Mouse (Mus musculus) MEL (cell line): ENCODE data around the gene Cx3cr1. TPM values are rescaled to one million over a fixed set of nuclear protein-coding genes. Genes with fewer than 3 reads are reported as not detected.

Experiments
- DNase-seq: peaks from one replicate; pipeline ENCODE4 v3.0.0; 2011; ENCODE audit warnings: low read depth, low spot score
- H3K27ac ChIP-seq: 2 replicates; pipeline ENCODE4 v1.5.1; 2012; ENCODE audit warnings: low read depth, mild to moderate bottlenecking, control low read depth, low read length, moderate library complexity; ENCODE audit not compliant: control insufficient read depth
- H3K27me3 ChIP-seq, 2 experiments: fragments of 150-350 bp in 1 of 2; sonication (generic) in 1 of 2; 2 replicates each; pipeline ENCODE4 v1.6.1; 2012; ENCODE audit warnings: low read length in 2 of 2, mild to moderate bottlenecking in 2 of 2, improper control_type of control experiment in 1 of 2, moderate library complexity in 1 of 2; ENCODE audit not compliant: insufficient read depth in 2 of 2, control insufficient read depth in 1 of 2
- H3K36me3 ChIP-seq, 2 experiments: 2 replicates each; pipeline ENCODE4 v1.6.1; 2012 to 2014; ENCODE audit warnings: low read length in 2 of 2, improper control_type of control experiment in 1 of 2, inconsistent platforms in 1 of 2, mild to moderate bottlenecking in 1 of 2; ENCODE audit not compliant: insufficient read depth in 2 of 2, control insufficient read depth in 1 of 2
- H3K4me1 ChIP-seq, 2 experiments: fragments of 150-350 bp in 1 of 2; sonication (generic) in 1 of 2; 2 replicates each; pipeline ENCODE4 v1.6.1; 2012; ENCODE audit warnings: low read length in 2 of 2, improper control_type of control experiment in 1 of 2, mild to moderate bottlenecking in 1 of 2; ENCODE audit not compliant: insufficient read depth in 2 of 2, control insufficient read depth in 1 of 2
- H3K4me3 ChIP-seq, 2 experiments: fragments of 150-350 bp in 1 of 2; sonication (generic) in 1 of 2; 2 replicates each; pipeline ENCODE4 v1.5.1; 2012; ENCODE audit warnings: low read depth in 2 of 2, low read length in 2 of 2, mild to moderate bottlenecking in 2 of 2, moderate library complexity in 2 of 2, control low read depth in 1 of 2, improper control_type of control experiment in 1 of 2; ENCODE audit not compliant: control insufficient read depth in 1 of 2, insufficient read depth in 1 of 2
- H3K79me2 ChIP-seq: 2 replicates; pipeline ENCODE4 v1.6.1; 2012; ENCODE audit warnings: mild to moderate bottlenecking, low read length, moderate library complexity; ENCODE audit not compliant: control insufficient read depth, poor library complexity, insufficient read depth
- H3K9ac ChIP-seq: 2 replicates; pipeline ENCODE4 v1.6.1; 2012; ENCODE audit warnings: low read depth, mild to moderate bottlenecking, control low read depth, low read length, moderate library complexity; ENCODE audit not compliant: control insufficient read depth, poor library complexity, severe bottlenecking
- H3K9me3 ChIP-seq: fragments of 150-350 bp; sonication (generic); replicated peaks from 2 replicates; pipeline ENCODE4 v1.6.1; 2012; ENCODE audit warnings: mild to moderate bottlenecking, low read length, improper control_type of control experiment, moderate library complexity; ENCODE audit not compliant: insufficient read depth
- BHLHE40 ChIP-seq: IDR thresholded peaks from 2 replicates; pipeline ENCODE4 v1.6.1; 2012; ENCODE audit warnings: low read depth, mild to moderate bottlenecking, inconsistent platforms, low read length, improper control_type of control experiment, borderline replicate concordance
- CTCF ChIP-seq, 3 experiments: IDR thresholded peaks in 2 of 3; conservative IDR thresholded peaks in 1 of 3; 2 replicates each; pipeline ENCODE4 v1.5.1; 2011 to 2012; ENCODE audit warnings: low read length in 3 of 3, low read depth in 2 of 3, mild to moderate bottlenecking in 2 of 3, improper control_type of control experiment in 1 of 3, inconsistent platforms in 1 of 3, mixed read lengths in 1 of 3, moderate library complexity in 1 of 3; ENCODE audit not compliant: control insufficient read depth in 1 of 3, insufficient read depth in 1 of 3, poor library complexity in 1 of 3, severe bottlenecking in 1 of 3
- E2F4 ChIP-seq: IDR thresholded peaks from 2 replicates; pipeline ENCODE4 v1.6.1; 2011; ENCODE audit warnings: low read depth, low read length, improper control_type of control experiment, borderline replicate concordance
- EP300 ChIP-seq, 2 experiments: IDR thresholded peaks; 2 replicates each; pipeline ENCODE4 v1.6.1; 2011; ENCODE audit warnings: improper control_type of control experiment in 2 of 2, low read length in 2 of 2, low read depth in 1 of 2, mild to moderate bottlenecking in 1 of 2
- ETS1 ChIP-seq: IDR thresholded peaks from 2 replicates; pipeline ENCODE4 v1.6.1; 2012; ENCODE audit warnings: low read depth, mild to moderate bottlenecking, inconsistent platforms, low read length, improper control_type of control experiment, moderate library complexity
- HCFC1 ChIP-seq: IDR thresholded peaks from 2 replicates; pipeline ENCODE4 v1.6.1; 2012; ENCODE audit warnings: low read depth, mild to moderate bottlenecking, inconsistent platforms, low read length, improper control_type of control experiment, moderate library complexity
- MAFK ChIP-seq: IDR thresholded peaks from 2 replicates; pipeline ENCODE4 v1.6.1; 2011; ENCODE audit warnings: low read depth, mild to moderate bottlenecking, low read length, improper control_type of control experiment, borderline replicate concordance
- MAX ChIP-seq: IDR thresholded peaks from 2 replicates; pipeline ENCODE4 v1.6.1; 2011; ENCODE audit warnings: low read length, improper control_type of control experiment
- MYC ChIP-seq: IDR thresholded peaks from 2 replicates; pipeline ENCODE4 v1.6.1; 2011; ENCODE audit warnings: low read depth, mild to moderate bottlenecking, low read length, improper control_type of control experiment, moderate library complexity
- POLR2AphosphoS2 ChIP-seq: IDR thresholded peaks from 2 replicates; pipeline ENCODE4 v1.6.1; 2011; ENCODE audit warnings: low read length, improper control_type of control experiment
- POLR2AphosphoS5 ChIP-seq: IDR thresholded peaks from 2 replicates; pipeline ENCODE4 v1.6.1; 2012; ENCODE audit warnings: low read depth, borderline replicate concordance, mild to moderate bottlenecking, inconsistent platforms, low read length, moderate library complexity, mixed read lengths
- RAD21 ChIP-seq: IDR thresholded peaks from 2 replicates; pipeline ENCODE4 v1.6.1; 2011; ENCODE audit warnings: mild to moderate bottlenecking, low read depth, low read length, improper control_type of control experiment
- SIN3A ChIP-seq: IDR thresholded peaks from 2 replicates; pipeline ENCODE4 v1.6.1; 2012; ENCODE audit warnings: low read length, improper control_type of control experiment, inconsistent platforms
- SMC3 ChIP-seq: IDR thresholded peaks from 2 replicates; pipeline ENCODE4 v1.6.1; 2011; ENCODE audit warnings: low read depth, low read length, improper control_type of control experiment
- TBP ChIP-seq: IDR thresholded peaks from 2 replicates; pipeline ENCODE4 v1.8.0; 2011; ENCODE audit warnings: low read depth, low read length, improper control_type of control experiment
- TCF12 ChIP-seq: IDR thresholded peaks from 2 replicates; pipeline ENCODE4 v1.6.1; 2014; ENCODE audit warnings: low read depth, mild to moderate bottlenecking, inconsistent platforms, low read length, improper control_type of control experiment, moderate library complexity
- USF2 ChIP-seq, 2 experiments: IDR thresholded peaks; 2 replicates each; pipeline ENCODE4 v1.6.1; 2011 to 2012; ENCODE audit warnings: improper control_type of control experiment in 2 of 2, low read length in 2 of 2, borderline replicate concordance in 1 of 2, inconsistent platforms in 1 of 2, low read depth in 1 of 2, mild to moderate bottlenecking in 1 of 2; ENCODE audit not compliant: insufficient read depth in 1 of 2
- ZC3H11A ChIP-seq: IDR thresholded peaks from 2 replicates; pipeline ENCODE4 v1.6.1; 2012; ENCODE audit warnings: low read depth, mild to moderate bottlenecking, inconsistent platforms, low read length, improper control_type of control experiment
- ZKSCAN1 ChIP-seq: IDR thresholded peaks from 2 replicates; pipeline ENCODE4 v1.6.1; 2012; ENCODE audit warnings: low read depth, mild to moderate bottlenecking, inconsistent platforms, low read length, improper control_type of control experiment, moderate library complexity
- ZMIZ1 ChIP-seq: IDR thresholded peaks from 2 replicates; pipeline ENCODE4 v1.6.1; 2012; ENCODE audit warnings: low read depth, mild to moderate bottlenecking, inconsistent platforms, low read length, improper control_type of control experiment, moderate library complexity
- ZNF384 ChIP-seq: IDR thresholded peaks from 2 replicates; pipeline ENCODE4 v1.6.1; 2012; ENCODE audit warnings: low read depth, mild to moderate bottlenecking, inconsistent platforms, low read length, improper control_type of control experiment
- polyA plus RNA-seq, 2 experiments: library from polyadenylated mRNA; stranded (reverse) in 1 of 2; unstranded in 1 of 2; fragments of >175 nt in 1 of 2; fragments of >200 nt in 1 of 2; gene quantifications; 2 replicates each; pipeline versions ENCODE4 v1.2.1 to v1.2.4; 2012; ENCODE audit warnings: low replicate concordance in 2 of 2, low read depth in 1 of 2; ENCODE audit not compliant: insufficient read length in 2 of 2, insufficient read depth in 1 of 2, missing spikeins in 1 of 2
- total RNA-seq: library from RNA; depleted of rRNA; stranded (reverse); fragments of 300-350 nt; gene quantifications from 2 replicates; pipeline ENCODE4 v1.2.3, GENCODE M21; 2012

Gene Cx3cr1
- total and polyA plus RNA-seq, 3 experiments, result not detected

DNA sequence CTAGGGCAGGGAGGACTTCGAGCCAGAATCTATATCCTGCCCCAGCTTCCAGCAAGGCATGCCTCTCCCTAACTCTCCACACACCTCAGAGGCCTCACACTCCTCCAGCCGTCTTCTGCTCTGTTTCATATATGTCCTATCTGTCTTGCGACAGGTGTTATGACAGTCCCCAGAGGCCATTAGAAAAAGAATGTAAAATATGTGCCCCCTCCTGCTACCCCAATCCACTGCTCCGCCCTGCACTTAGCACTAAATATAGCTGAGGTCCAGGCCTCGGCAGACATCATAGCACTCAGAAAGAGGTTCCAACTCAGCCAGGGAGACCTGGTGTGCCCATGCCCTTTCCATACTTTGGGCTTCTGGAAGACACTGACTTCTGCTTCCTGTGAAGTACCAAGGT is 48.5 kb downstream of the Cx3cr1 start:
- Histone ChIP-seq H3K4me1 (no peaks in the 10 kb centered on the region), H3K27ac (no peak overlapping the region), H3K79me2 (no peaks in the 10 kb centered on the region), H3K9ac (no peak overlapping the region), H3K36me3 (no peaks in the 10 kb centered on the region), H3K4me3 (no peak overlapping the region), H3K9me3 (no peaks in the 10 kb centered on the region), H3K27me3 (no peaks in the 10 kb centered on the region; a peak in 2 of 4 replicates)
- no peak for DNase-seq
- TF ChIP-seq BHLHE40, result no peak
- no peak for TF ChIP-seq SIN3A
- TF ChIP-seq EP300 (IDR thresholded peaks at IDR 0.05; ENCODE audit: low read depth in 1 of 2, low read length in 2 of 2), result no peak
- TF ChIP-seq HCFC1, result no peak
- TF ChIP-seq USF2 (IDR thresholded peaks at IDR 0.05; ENCODE audit: borderline replicate concordance in 1 of 2, insufficient read depth in 1 of 2, low read depth in 1 of 2, low read length in 2 of 2), result no peak
- TF ChIP-seq ZNF384, result no peak
- no peak for TF ChIP-seq ETS1
- TF ChIP-seq SMC3, result no peak
- no peak for TF ChIP-seq MAX
- TF ChIP-seq ZMIZ1, result no peak
- no peak for TF ChIP-seq TBP
- no peak for TF ChIP-seq RAD21
- TF ChIP-seq MAFK, result no peak
- no peak for TF ChIP-seq TCF12
- TF ChIP-seq ZKSCAN1, result no peak
- no peak for TF ChIP-seq E2F4

DNA sequence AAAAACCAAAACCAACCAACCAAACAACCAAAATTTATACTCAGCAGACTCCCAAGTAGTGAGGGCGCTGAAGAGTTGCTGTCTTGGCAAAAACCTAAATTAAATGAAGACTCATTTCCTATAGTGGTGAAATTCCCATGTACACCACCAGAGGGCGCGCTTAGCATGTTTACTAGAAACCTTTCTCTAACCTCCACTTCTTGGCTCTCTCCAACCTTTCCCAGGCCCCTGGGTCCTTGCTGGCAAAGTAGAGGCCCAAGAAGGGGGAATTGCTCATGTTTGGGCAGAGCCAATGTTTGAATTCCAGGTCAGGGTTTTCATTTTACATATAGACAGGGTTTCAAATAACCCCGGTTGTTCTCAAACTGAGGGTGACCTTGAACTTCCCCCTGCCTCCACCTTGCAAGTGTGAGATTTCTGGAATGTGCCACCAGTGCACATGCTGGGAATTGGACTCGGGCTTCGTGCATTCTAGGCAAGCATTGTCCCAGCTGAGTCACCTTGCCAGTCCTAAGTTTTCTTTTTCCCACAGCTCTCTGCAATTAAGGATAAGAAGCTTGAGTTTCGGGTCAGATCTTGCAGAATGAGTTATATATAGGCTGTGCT is 49.3 kb downstream of the Cx3cr1 start:
- H3K9me3 ChIP-seq, result no peaks in the 10 kb centered on the region
- TF ChIP-seq MYC (no peak), RAD21 (peak; percentile 78), POLR2AphosphoS2 (no peak), CTCF (IDR thresholded peaks at IDR 0.05 in 2 of 3, conservative IDR thresholded peaks at IDR 0.05 in 1 of 3; ENCODE audit: control insufficient read depth in 1 of 3, insufficient read depth in 1 of 3, low read depth in 2 of 3, low read length in 3 of 3, poor library complexity in 1 of 3, severe bottlenecking in 1 of 3) (peak; percentile 45 to 88 (median 75)), SMC3 (peak; percentile 79), ZC3H11A (peak; percentile 60), POLR2AphosphoS5 (no peak)
- no peak overlapping the region for H3K4me3 ChIP-seq
- no peak overlapping the region for H3K9ac ChIP-seq
- H3K27ac ChIP-seq, result no peak overlapping the region
- H3K4me1 ChIP-seq, result no peaks in the 10 kb centered on the region
- H3K36me3 ChIP-seq, result no peaks in the 10 kb centered on the region
- DNase-seq, result peak; percentile 75
- no peaks in the 10 kb centered on the region for H3K79me2 ChIP-seq
- no peaks in the 10 kb centered on the region; a peak in 2 of 4 replicates for H3K27me3 ChIP-seq
